Mouse (Mus musculus) left cerebral cortex, postnatal 25 days (tissue): Measurements from ENCODE around the gene Rpusd3. TPM values are rescaled to one million over a fixed set of nuclear protein-coding genes. Genes with fewer than 3 reads are reported as not detected.

Experiments used
- microRNA-seq, 2 experiments: library from miRNA; unstranded; fragments of <30 nt; microRNA quantifications; one replicate each; pipeline ENCODE4 v1.2.0; 2022
- total RNA-seq, 2 experiments: library from RNA; stranded (reverse); gene quantifications; 2 replicates each; pipeline ENCODE4 v1.2.3; 2021

The Rpusd3 gene
- total RNA-seq, 2 experiments from 2014 or later: 17.0 to 21.0 TPM

Small RNAs within 50 kb of the gene (microRNA-seq; reads per million reads assigned to microRNA genes)
- gene Gm24387: 0 reads per million in 2 experiments

Other genes with a start within 250 kb of the Rpusd3 start
- 10 to 100 TPM; 82.9 to 92.8 TPM for gene Lhfpl4, start 224.0 kb downstream of the Rpusd3 start, total RNA-seq
- 10 to 100 TPM; 14.4 to 16.6 TPM for gene Mtmr14, start 181.5 kb downstream of the Rpusd3 start, total RNA-seq
- 10 to 100 TPM; 65.3 to 72.2 TPM for gene Cpne9, start 137.0 kb downstream of the Rpusd3 start, total RNA-seq
- gene Brpf1, start 112.2 kb downstream of the Rpusd3 start, total RNA-seq: 10 to 100 TPM; 29.2 to 29.6 TPM
- 1 to 10 TPM; 6.0 to 6.1 TPM for gene Ogg1, start 92.4 kb downstream of the Rpusd3 start, total RNA-seq
- 100 to 1,000 TPM; 109 to 126 TPM for gene Camk1, start 75.4 kb downstream of the Rpusd3 start, total RNA-seq
- gene Tada3, start 41.5 kb downstream of the Rpusd3 start, total RNA-seq: 10 to 100 TPM; 48.3 to 51.5 TPM
- gene Arpc4, start 41.2 kb downstream of the Rpusd3 start, total RNA-seq: 100 to 1,000 TPM; 259 to 284 TPM
- 10 to 100 TPM; 11.5 to 13.1 TPM for gene Ttll3, start 30.1 kb downstream of the Rpusd3 start, total RNA-seq
- not detected for gene Cidec, start 16.4 kb upstream of the Rpusd3 start, total RNA-seq
- 10 to 100 TPM; 40.9 to 47.4 TPM for gene Jagn1, start 23.2 kb upstream of the Rpusd3 start, total RNA-seq
- under 1 TPM; 0.34 to 0.66 TPM for gene Il17re, start 39.1 kb upstream of the Rpusd3 start, total RNA-seq
- gene Il17rc, start 52.1 kb upstream of the Rpusd3 start, total RNA-seq: 1 to 10 TPM; 4.6 to 5.7 TPM
- gene Creld1, start 64.0 kb upstream of the Rpusd3 start, total RNA-seq: 100 to 1,000 TPM; 114 to 121 TPM
- gene Prrt3, start 82.6 kb upstream of the Rpusd3 start, total RNA-seq: 10 to 100 TPM; 56.2 to 57.0 TPM
- 10 to 100 TPM; 82.5 to 83.2 TPM for gene Emc3, start 112.3 kb upstream of the Rpusd3 start, total RNA-seq
- gene Fancd2, start 112.3 kb upstream of the Rpusd3 start, total RNA-seq: 1 to 10 TPM; 1.9 to 2.1 TPM
- gene Fancd2os, start 181.4 kb upstream of the Rpusd3 start, total RNA-seq: under 1 TPM; 0.25 to 0.34 TPM
- gene Brk1, start 185.4 kb upstream of the Rpusd3 start, total RNA-seq: 100 to 1,000 TPM; 249 to 254 TPM
- 10 to 100 TPM; 50.4 to 51.4 TPM for gene Vhl, start 204.6 kb upstream of the Rpusd3 start, total RNA-seq
- 10 to 100 TPM; 18.5 to 21.1 TPM for gene Irak2, start 219.1 kb upstream of the Rpusd3 start, total RNA-seq